Mouse (Mus musculus): ENCODE measurements around the gene Srebf2. TPM values are rescaled to one million over a fixed set of nuclear protein-coding genes. Genes with fewer than 3 reads are reported as not detected.

Gene Srebf2
- polyA plus RNA-seq, 1 experiment from 2014 or later, result 244 TPM

DNA sequence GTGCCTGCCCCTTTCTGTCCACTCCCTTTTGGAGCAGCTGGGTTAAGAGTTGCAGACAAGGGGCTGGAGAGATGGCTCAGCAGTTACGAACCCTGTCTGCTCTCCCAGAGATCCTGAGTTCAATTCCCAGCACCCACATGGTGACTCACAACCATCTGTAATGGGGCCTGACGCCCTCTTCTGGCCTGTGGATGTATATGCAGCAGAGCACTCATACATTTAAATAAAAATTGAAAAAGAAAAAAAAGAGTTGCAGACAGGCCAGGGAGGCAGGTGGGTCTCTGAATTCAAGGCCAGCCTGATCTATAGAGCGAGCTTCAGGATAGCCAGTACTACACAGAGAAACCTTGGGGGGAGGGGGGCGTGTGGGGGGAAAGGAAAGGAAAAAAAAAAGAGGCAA lies 40.4 kb downstream of the Srebf2 start:
- no peak for ATAC-seq (ENCODE audit: low FRiP score)
- H3K36me3 ChIP-seq (replicated peaks), result peaks cover 98% of the 10 kb centered on the region
- 89% methylated on average over 4 of the region's 4 CpGs for WGBS
- H3K9me3 ChIP-seq, result peaks cover under 1% of the 10 kb centered on the region; the same call in 1 of the 2 replicates
- no peaks in the 10 kb centered on the region for H3K27me3 ChIP-seq
- no peak overlapping the region for H3K4me2 ChIP-seq
- H3K27ac ChIP-seq, result no peak overlapping the region
- H3K4me1 ChIP-seq, result no peaks in the 10 kb centered on the region
- no peak overlapping the region for H3K9ac ChIP-seq
- no peak overlapping the region for H3K4me3 ChIP-seq (replicated peaks)

DNA sequence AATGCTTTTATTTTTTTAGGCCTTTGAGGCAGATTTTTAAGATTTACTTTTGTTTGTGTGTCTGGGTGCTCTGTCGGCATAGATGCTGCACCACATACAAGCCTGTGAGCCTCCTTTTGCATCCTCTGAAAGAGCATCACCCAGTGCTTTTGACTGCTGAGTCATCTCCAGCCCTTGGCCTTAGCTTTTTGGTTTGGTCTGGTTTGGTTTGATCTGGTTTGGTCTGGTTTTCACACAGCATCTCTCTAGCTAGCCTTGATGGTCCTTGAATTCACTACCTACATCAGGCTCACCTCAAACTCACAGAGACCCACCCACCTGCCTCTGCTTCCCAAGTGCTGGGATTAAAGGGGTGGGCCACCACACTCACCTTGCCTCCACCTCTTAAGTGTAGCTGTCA lies 40.9 kb downstream of the Srebf2 start:
- Histone ChIP-seq H3K4me1 (no peaks in the 10 kb centered on the region), H3K4me3 (replicated peaks) (no peak overlapping the region), H3K9me3 (no peaks in the 10 kb centered on the region), H3K4me2 (no peak overlapping the region), H3K27ac (no peak overlapping the region), H3K27me3 (no peaks in the 10 kb centered on the region), H3K36me3 (replicated peaks) (peaks cover 98% of the 10 kb centered on the region), H3K9ac (no peak overlapping the region)
- ATAC-seq (ENCODE audit: low FRiP score), result no peak
- 96% methylated on average over 1 of the region's 1 CpGs for WGBS

DNA sequence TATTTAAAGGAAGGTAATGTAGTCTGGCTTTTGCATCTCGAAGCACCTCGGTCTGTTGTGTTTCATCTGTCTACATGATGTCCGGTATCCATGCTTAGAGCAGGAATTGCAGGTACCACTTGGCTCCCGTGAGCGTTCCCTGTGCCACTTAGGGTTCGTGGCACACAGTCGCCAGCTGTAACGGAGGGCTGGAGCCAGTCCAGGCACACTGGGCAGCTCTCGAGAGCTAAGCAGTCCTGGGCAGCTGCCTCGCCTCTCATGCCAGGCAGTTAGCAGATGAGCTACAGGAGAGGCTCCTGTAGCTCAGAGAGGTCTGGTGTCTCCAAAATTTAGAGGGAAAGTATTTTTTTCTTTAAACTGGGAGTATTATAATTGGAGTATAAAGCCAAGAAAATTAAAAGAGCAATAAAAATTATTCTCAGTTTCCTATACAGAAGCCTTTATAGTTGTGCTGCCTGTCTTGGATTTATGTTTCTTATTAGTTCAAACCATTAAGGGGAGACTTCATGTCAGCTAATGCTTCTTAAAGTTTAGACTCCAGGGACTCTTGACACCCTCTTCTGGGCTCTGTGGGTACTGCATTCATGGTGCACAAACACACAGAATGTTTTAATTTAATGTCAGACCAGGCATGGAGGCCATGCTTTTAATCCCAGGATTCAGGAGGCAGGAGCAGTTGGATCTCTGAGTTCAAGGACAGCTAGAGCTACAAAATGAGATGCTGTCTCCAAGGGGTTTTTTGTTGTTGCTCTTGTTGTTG lies 41.7 kb downstream of the Srebf2 start:
- ATAC-seq (ENCODE audit: low FRiP score), result no peak
- WGBS, result 97% methylated on average over 10 of the region's 10 CpGs
- Histone ChIP-seq H3K4me2 (no peak overlapping the region), H3K9me3 (no peaks in the 10 kb centered on the region), H3K27me3 (no peaks in the 10 kb centered on the region), H3K36me3 (replicated peaks) (peaks cover 98% of the 10 kb centered on the region), H3K4me3 (replicated peaks) (no peak overlapping the region), H3K9ac (no peak overlapping the region), H3K4me1 (no peaks in the 10 kb centered on the region), H3K27ac (no peak overlapping the region)

DNA sequence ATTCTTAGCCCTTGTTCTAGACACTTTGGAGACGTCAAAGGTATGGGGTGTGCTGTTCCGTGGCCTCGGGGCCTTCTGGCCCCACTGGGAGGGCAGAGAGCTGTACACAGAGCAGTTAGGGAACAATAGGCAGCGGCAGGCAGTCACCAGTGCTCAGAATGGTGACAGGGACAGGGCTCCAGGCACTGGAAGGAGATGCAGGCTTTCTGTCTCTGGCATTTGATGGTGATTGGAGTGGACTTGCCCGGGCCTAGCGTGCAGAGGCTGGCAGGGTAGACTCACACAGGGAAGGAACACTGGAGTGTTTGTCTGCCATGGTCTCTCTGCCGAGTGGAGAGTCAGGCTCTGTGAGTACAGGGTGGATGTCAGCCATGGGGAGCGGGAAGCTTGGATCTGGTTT lies 45.6 kb downstream of the Srebf2 start:
- H3K4me3 ChIP-seq (replicated peaks), result no peak overlapping the region
- no peak overlapping the region for H3K9ac ChIP-seq
- ATAC-seq (ENCODE audit: low FRiP score), result no peak
- no peak overlapping the region for H3K4me2 ChIP-seq
- no peaks in the 10 kb centered on the region for H3K9me3 ChIP-seq
- peaks cover 97% of the 10 kb centered on the region for H3K36me3 ChIP-seq (replicated peaks)
- H3K27ac ChIP-seq, result no peak overlapping the region
- H3K27me3 ChIP-seq, result no peaks in the 10 kb centered on the region
- no peaks in the 10 kb centered on the region for H3K4me1 ChIP-seq
- 84% methylated on average over 8 of the region's 8 CpGs for WGBS

DNA sequence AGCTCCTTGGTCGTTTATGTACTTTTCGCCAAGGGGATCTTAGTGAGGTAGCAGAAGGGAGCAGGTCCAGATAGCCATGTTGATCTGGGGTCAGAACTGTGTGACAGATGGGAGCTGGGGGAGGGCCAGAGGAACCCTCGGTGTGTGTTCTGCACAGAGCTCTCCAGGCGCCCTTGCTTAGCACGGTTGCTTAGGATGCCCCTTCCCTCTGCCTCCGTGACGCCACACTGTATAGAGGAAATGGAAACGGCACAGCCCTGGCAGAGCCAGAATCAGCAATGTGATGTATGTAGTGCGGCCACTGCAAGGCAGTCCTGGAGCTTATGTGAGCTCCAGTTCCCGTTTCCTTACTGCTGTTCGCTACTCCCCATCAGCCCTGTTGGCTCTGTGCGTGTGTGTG lies 49.3 kb downstream of the Srebf2 start:
- Histone ChIP-seq H3K4me2 (no peak overlapping the region), H3K4me1 (no peaks in the 10 kb centered on the region), H3K9ac (no peak overlapping the region), H3K27ac (no peak overlapping the region), H3K36me3 (replicated peaks) (peaks cover 97% of the 10 kb centered on the region), H3K27me3 (no peaks in the 10 kb centered on the region), H3K4me3 (replicated peaks) (no peak overlapping the region), H3K9me3 (no peaks in the 10 kb centered on the region)
- WGBS, result 89% methylated on average over 12 of the region's 12 CpGs
- no peak for ATAC-seq (ENCODE audit: low FRiP score)

- peaks cover 97% of the 10 kb centered on the region for H3K36me3 ChIP-seq (replicated peaks)
- no peak overlapping the region for H3K27ac ChIP-seq
- WGBS, result 93% methylated on average over 10 of the region's 10 CpGs
- H3K4me1 ChIP-seq, result no peaks in the 10 kb centered on the region
- ATAC-seq (ENCODE audit: low FRiP score), result no peak
- H3K9ac ChIP-seq, result no peak overlapping the region
- H3K9me3 ChIP-seq, result no peaks in the 10 kb centered on the region
- H3K4me3 ChIP-seq (replicated peaks), result no peak overlapping the region
- H3K27me3 ChIP-seq, result no peaks in the 10 kb centered on the region
- H3K4me2 ChIP-seq, result no peak overlapping the region
These were observed 50.3 kb downstream of the Srebf2 start for GRCm38 (mm10) chr15:82197246-82197750.

DNA sequence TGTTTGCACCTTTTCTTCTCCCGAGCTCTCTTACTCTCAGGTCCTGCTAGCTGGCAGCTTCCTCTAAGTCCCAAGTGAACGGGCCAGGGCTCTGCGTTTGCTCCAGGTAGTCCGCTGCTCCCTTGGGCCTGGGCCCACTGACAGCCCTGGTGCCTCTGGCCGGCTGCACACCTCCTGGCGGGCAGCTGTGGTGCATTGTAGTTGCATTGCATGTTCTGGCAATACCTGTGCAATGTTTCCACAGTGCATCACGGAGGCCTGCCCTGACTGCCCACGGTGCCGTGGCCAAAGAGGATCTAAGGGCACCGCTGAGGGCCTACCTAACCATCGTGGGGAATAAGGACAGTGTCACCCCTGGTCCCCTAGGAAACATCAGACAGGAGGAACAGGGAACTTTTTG lies 51.0 kb downstream of the Srebf2 start:
- Histone ChIP-seq H3K27ac (no peak overlapping the region), H3K4me3 (replicated peaks) (no peak overlapping the region), H3K9me3 (no peaks in the 10 kb centered on the region), H3K4me2 (no peak overlapping the region), H3K36me3 (replicated peaks) (peaks cover 97% of the 10 kb centered on the region), H3K4me1 (no peaks in the 10 kb centered on the region), H3K9ac (no peak overlapping the region), H3K27me3 (no peaks in the 10 kb centered on the region)
- no peak for ATAC-seq (ENCODE audit: low FRiP score)
- WGBS, result 93% methylated on average over 11 of the region's 11 CpGs

GRCm38 (mm10) chr15:82198342-82198741 lies 51.4 kb downstream of the Srebf2 start:
- no peaks in the 10 kb centered on the region for H3K9me3 ChIP-seq
- H3K27me3 ChIP-seq, result no peaks in the 10 kb centered on the region
- no peaks in the 10 kb centered on the region for H3K4me1 ChIP-seq
- H3K27ac ChIP-seq, result no peak overlapping the region
- H3K4me3 ChIP-seq (replicated peaks), result no peak overlapping the region
- ATAC-seq (ENCODE audit: low FRiP score), result no peak
- H3K9ac ChIP-seq, result no peak overlapping the region
- H3K4me2 ChIP-seq, result no peak overlapping the region
- 91% methylated on average over 7 of the region's 7 CpGs for WGBS
- H3K36me3 ChIP-seq (replicated peaks), result peaks cover 97% of the 10 kb centered on the region

- H3K9ac ChIP-seq, result no peak overlapping the region
- H3K4me3 ChIP-seq (replicated peaks), result no peak overlapping the region
- peaks cover 96% of the 10 kb centered on the region for H3K36me3 ChIP-seq (replicated peaks)
- H3K27me3 ChIP-seq, result no peaks in the 10 kb centered on the region
- 88% methylated on average over 12 of the region's 12 CpGs for WGBS
- H3K27ac ChIP-seq, result no peak overlapping the region
- no peak overlapping the region for H3K4me2 ChIP-seq
- no peak for ATAC-seq (ENCODE audit: low FRiP score)
- peaks cover 12% of the 10 kb centered on the region for H3K4me1 ChIP-seq
- H3K9me3 ChIP-seq, result no peaks in the 10 kb centered on the region
These were observed 52.6 kb downstream of the Srebf2 start for GRCm38 (mm10) chr15:82199546-82199945.

- H3K9me3 ChIP-seq, result no peaks in the 10 kb centered on the region
- H3K4me1 ChIP-seq, result peaks cover 27% of the 10 kb centered on the region
- H3K36me3 ChIP-seq (replicated peaks), result peaks cover 94% of the 10 kb centered on the region
- WGBS, result 94% methylated on average over 6 of the region's 6 CpGs
- H3K27ac ChIP-seq, result no peak overlapping the region
- no peak for ATAC-seq (ENCODE audit: low FRiP score)
- no peak overlapping the region for H3K4me3 ChIP-seq (replicated peaks)
- H3K4me2 ChIP-seq, result no peak overlapping the region
- no peak overlapping the region for H3K9ac ChIP-seq
- peaks cover 23% of the 10 kb centered on the region for H3K27me3 ChIP-seq
These were observed 55.1 kb downstream of the Srebf2 start for GRCm38 (mm10) chr15:82202086-82202485.

DNA sequence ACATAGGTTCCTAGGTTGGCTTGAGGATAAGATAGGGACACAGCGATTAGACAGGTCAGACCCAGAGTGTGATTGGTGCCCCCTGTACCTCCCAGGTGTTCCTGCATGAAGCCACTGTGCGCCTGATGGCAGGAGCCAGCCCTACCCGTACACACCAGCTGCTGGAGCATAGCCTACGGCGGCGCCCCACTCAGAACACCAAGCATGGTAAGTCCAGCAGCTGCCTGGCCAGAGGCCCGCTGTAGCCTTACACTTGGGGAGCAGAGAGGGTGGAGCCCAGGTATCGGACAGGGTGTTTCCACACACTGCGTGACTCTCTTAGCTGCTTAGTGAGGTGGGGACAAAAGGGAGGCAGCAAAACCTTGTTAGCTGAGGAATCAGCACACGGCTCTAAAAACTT lies 56.1 kb downstream of the Srebf2 start:
- no peak for ATAC-seq (ENCODE audit: low FRiP score)
- H3K4me2 ChIP-seq, result no peak overlapping the region
- H3K4me3 ChIP-seq (replicated peaks), result no peak overlapping the region
- no peaks in the 10 kb centered on the region for H3K9me3 ChIP-seq
- H3K36me3 ChIP-seq (replicated peaks), result peaks cover 84% of the 10 kb centered on the region
- WGBS, result 93% methylated on average over 10 of the region's 10 CpGs
- H3K9ac ChIP-seq, result no peak overlapping the region
- no peak overlapping the region for H3K27ac ChIP-seq
- H3K4me1 ChIP-seq, result peaks cover 35% of the 10 kb centered on the region
- H3K27me3 ChIP-seq, result peaks cover 33% of the 10 kb centered on the region

DNA sequence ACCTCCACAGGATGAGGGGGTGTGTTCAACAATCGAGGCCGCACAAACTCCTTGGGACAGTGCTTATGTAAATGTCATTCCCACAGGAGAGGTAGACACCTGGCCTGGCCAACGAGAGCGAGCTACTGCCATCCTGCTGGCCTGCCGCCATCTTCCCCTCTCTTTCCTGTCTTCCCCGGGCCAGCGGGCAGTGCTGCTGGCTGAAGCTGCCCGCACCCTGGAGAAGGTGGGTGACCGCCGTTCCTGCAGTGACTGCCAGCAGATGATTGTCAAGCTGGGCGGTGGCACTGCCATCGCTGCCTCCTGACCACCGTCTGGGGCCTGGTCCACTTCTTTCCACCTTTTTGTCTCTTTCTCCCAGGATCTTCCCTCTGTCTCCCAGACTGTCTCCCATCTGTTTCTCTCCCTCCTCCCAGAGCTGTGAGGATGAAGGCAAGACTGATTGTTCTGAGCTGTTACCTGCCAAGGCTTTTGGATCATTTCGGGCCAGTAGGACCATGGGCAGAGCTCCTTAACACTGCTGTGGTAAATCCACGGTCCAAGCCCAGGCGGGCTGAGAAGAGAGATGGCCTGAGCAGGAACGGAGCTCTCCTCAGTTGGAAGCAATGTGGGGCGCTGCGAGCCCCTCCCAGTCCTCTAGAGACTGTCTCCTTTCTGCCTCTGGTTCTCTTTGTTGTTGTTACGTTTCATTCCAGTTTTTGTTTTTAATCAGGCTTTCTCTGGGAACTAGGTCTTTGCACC lies 56.8 kb downstream of the Srebf2 start:
- H3K4me2 ChIP-seq, result no peak overlapping the region
- peak overlapping the region; percentile 36; the same call in 1 of the 2 replicates for H3K27ac ChIP-seq
- no peaks in the 10 kb centered on the region for H3K9me3 ChIP-seq
- peak overlapping the region; percentile 4; the same call in 1 of the 2 replicates for H3K9ac ChIP-seq
- no peak overlapping the region for H3K4me3 ChIP-seq (replicated peaks)
- 70% methylated on average over 20 of the region's 20 CpGs for WGBS
- peaks cover 40% of the 10 kb centered on the region for H3K27me3 ChIP-seq
- peaks cover 35% of the 10 kb centered on the region for H3K4me1 ChIP-seq
- no peak for ATAC-seq (ENCODE audit: low FRiP score)
- H3K36me3 ChIP-seq (replicated peaks), result peaks cover 77% of the 10 kb centered on the region

All from forebrain, embryonic 12.5 days (tissue).